Mouse (Mus musculus): ENCODE measurements at regions not wholly inside any gene's neighbourhood (a gene's known extent, or its start where the extent isn't known, plus 50 kb on each side); places are given as distances from the start of the nearest gene placed in this dataset.

- WGBS, result 94% methylated on average over 2 of the region's 2 CpGs
- no peak for DNase-seq (ENCODE audit: low spot score)
- H3K27ac ChIP-seq (replicated peaks), result no peak overlapping the region
- no peak overlapping the region for H3K4me3 ChIP-seq
- H3K36me3 ChIP-seq (replicated peaks), result no peaks in the 10 kb centered on the region
- H3K27me3 ChIP-seq (replicated peaks; ENCODE audit: low read depth, poor library complexity, severe bottlenecking), result no peaks in the 10 kb centered on the region
- H3K4me1 ChIP-seq, result peaks cover 6% of the 10 kb centered on the region; the same call in 1 of the 2 replicates
- H3K9me3 ChIP-seq, result no peaks in the 10 kb centered on the region
Measured at GRCm38 (mm10) chr3:17325821-17326220, 622.4 kb upstream of the Cypt12 start.

DNA sequence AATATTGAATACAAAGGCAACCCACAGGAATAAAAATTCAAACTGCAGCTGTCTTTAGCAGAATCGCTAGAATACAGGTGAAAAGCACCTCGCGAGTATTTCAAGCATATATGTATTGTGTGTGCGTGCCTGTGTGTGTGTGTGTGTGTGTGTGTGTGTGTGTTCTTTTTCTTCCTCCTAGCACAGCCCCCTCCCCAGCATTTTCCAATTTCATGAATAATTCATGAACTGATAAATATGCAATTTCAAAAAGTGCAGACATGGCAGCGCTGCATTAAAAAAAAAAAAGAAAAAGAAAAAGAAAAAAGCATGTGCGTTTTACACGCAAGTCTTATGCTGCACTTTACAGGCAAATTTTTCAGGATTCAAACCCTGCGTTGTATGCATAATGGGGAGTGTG lies 621.9 kb upstream of the Cypt12 start:
- Histone ChIP-seq H3K27me3 (replicated peaks; ENCODE audit: low read depth, poor library complexity, severe bottlenecking) (no peaks in the 10 kb centered on the region), H3K4me3 (no peak overlapping the region), H3K27ac (replicated peaks) (no peak overlapping the region), H3K4me1 (peaks cover 6% of the 10 kb centered on the region; the same call in 1 of the 2 replicates), H3K9me3 (no peaks in the 10 kb centered on the region), H3K36me3 (replicated peaks) (no peaks in the 10 kb centered on the region)
- whole genome bisulfite sequencing, result 94% methylated on average over 8 of the region's 8 CpGs
- no peak for DNase-seq (ENCODE audit: low spot score)

DNA sequence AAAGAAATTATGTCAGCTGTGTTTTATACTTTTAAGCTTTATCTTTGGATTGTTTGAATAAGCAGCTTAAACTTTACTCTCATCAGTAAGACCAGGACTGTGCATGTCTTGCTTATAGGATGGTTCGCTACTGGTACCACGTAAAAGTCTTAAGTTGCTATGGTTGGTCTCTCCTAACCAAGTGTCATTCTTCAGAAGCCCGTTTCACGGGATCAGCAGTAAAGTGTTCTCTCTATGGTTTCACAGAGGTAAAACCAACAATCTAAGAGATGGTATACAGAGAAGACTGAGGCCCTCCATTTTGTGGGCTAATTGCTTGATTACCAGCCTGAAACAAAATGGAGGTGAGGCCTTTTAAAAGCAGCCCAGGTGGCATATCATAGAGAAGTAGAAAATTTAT lies 621.4 kb upstream of the Cypt12 start:
- WGBS, result 88% methylated on average over 4 of the region's 4 CpGs
- DNase-seq (ENCODE audit: low spot score), result no peak
- no peak overlapping the region for H3K4me3 ChIP-seq
- no peak overlapping the region for H3K27ac ChIP-seq (replicated peaks)
- no peaks in the 10 kb centered on the region for H3K36me3 ChIP-seq (replicated peaks)
- no peaks in the 10 kb centered on the region for H3K27me3 ChIP-seq (replicated peaks; ENCODE audit: low read depth, poor library complexity, severe bottlenecking)
- peaks cover 6% of the 10 kb centered on the region; the same call in 1 of the 2 replicates for H3K4me1 ChIP-seq
- no peaks in the 10 kb centered on the region for H3K9me3 ChIP-seq

GRCm38 (mm10) chr3:17327706-17328105 lies 620.5 kb upstream of the Cypt12 start:
- Histone ChIP-seq H3K4me3 (no peak overlapping the region), H3K9me3 (no peaks in the 10 kb centered on the region), H3K4me1 (no peaks in the 10 kb centered on the region), H3K27me3 (replicated peaks; ENCODE audit: low read depth, poor library complexity, severe bottlenecking) (no peaks in the 10 kb centered on the region), H3K36me3 (replicated peaks) (no peaks in the 10 kb centered on the region), H3K27ac (replicated peaks) (no peak overlapping the region)
- DNase-seq (ENCODE audit: low spot score), result no peak
- WGBS, result 91% methylated on average over 4 of the region's 4 CpGs

DNA sequence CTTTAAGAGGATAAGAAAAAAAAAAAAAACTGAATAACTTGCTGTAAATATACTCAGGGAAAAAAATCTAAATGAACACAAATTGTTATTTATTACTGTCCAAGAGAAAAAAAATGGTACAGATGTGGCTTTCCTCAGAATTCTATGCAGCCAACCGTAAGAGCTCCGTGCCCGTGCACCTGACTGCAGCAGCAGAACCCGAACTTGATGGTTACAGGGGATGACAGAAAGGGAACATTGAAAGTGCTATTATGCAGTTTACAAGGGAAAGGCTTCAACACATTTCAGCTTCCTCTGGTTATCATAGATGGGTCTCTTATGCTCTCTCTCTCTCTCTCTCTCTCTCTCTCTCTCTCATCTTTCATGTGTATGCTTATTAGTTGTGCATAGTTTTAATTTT lies 618.8 kb upstream of the Cypt12 start:
- 74% methylated on average over 4 of the region's 4 CpGs for WGBS
- no peaks in the 10 kb centered on the region for H3K4me1 ChIP-seq

DNA sequence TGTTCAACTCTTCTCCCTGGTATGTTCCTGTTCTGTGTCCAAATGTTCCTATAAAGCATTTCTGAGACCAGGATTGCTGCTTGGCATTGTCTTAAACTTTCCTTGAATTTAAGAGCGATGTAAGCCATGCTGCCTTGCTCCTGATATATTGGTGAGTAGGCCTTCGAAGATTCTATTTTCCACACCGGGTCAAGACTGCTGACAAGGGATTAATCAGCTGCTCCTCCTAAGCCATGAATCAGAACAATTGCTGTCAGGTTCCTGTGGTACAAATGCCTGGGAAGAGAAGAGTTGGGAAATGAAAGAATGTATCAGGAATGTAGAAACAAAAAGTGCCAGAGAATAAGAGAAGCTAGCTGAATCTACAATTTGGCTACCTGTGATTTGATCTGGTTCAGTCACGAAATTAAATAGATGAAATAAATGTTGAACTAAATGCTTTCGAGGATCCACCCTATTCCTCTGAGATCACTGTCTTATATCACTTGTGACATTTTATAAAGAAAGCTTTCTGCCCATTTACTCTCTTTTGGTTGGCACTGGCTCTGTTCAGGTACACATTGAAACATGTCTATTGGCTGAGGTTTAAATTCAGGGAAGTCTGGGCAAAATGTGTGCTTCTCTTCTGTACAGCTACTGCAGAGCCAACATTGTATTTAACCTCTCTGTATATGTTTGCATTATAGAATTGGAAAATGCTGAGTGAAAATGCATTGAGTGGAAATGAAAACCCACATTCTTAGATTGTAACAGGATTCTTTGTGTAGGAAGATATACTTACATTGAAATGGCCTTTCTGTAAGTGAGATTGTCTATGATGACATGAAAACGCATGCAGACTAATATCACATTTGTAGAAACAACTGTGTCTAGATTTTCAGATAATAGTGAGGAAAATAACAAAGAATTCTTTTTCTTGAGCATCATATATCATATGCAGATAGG lies 617.5 kb upstream of the Cypt12 start:
- H3K27me3 ChIP-seq (replicated peaks; ENCODE audit: low read depth, poor library complexity, severe bottlenecking), result no peaks in the 10 kb centered on the region
- no peak for DNase-seq (ENCODE audit: low spot score)
- H3K4me3 ChIP-seq, result no peak overlapping the region
- no peaks in the 10 kb centered on the region for H3K4me1 ChIP-seq
- WGBS, result 77% methylated on average over 6 of the region's 6 CpGs
- no peaks in the 10 kb centered on the region for H3K9me3 ChIP-seq
- H3K36me3 ChIP-seq (replicated peaks), result no peaks in the 10 kb centered on the region
- no peak overlapping the region for H3K27ac ChIP-seq (replicated peaks)

More for the DNA sequence above, 618.8 kb upstream of the Cypt12 start:
- no peak overlapping the region for H3K27ac ChIP-seq (replicated peaks)
- H3K4me3 ChIP-seq, result no peak overlapping the region
- H3K27me3 ChIP-seq (replicated peaks; ENCODE audit: low read depth, poor library complexity, severe bottlenecking), result no peaks in the 10 kb centered on the region
- no peaks in the 10 kb centered on the region for H3K9me3 ChIP-seq
- DNase-seq (ENCODE audit: low spot score), result no peak
- H3K36me3 ChIP-seq (replicated peaks), result no peaks in the 10 kb centered on the region

- H3K27ac ChIP-seq (replicated peaks), result no peak overlapping the region
- H3K27me3 ChIP-seq (replicated peaks; ENCODE audit: low read depth, poor library complexity, severe bottlenecking), result no peaks in the 10 kb centered on the region
- no peaks in the 10 kb centered on the region for H3K4me1 ChIP-seq
- no peak overlapping the region for H3K4me3 ChIP-seq
- no peaks in the 10 kb centered on the region for H3K36me3 ChIP-seq (replicated peaks)
- DNase-seq (ENCODE audit: low spot score), result no peak
- H3K9me3 ChIP-seq, result no peaks in the 10 kb centered on the region
- 96% methylated on average over 3 of the region's 3 CpGs for WGBS
Measured at GRCm38 (mm10) chr3:17360253-17360652, 588.0 kb upstream of the Cypt12 start.

Measured in embryonic facial prominence, embryonic 10.5 days (tissue).